Mouse (Mus musculus) liver, embryonic 15.5 days (tissue): ENCODE results near the gene Gfpt2. TPM values are rescaled to one million over a fixed set of nuclear protein-coding genes. Genes with fewer than 3 reads are reported as not detected.
A peak's percentile ranks its signal among the peaks of the same experiment; 100 is the strongest.

ENCODE experiments used
- ATAC-seq: fragments of 200-750 bp; cut with Nextera tagmentation; 2 replicates; pipeline ENCODE4 v1.8.0; 2017; ENCODE audit warnings: moderate number of reproducible peaks, mild to moderate bottlenecking, moderate library complexity; ENCODE audit not compliant: insufficient read depth
- H3K27ac ChIP-seq: fragments of 300-500 bp; sonication (generic); replicated peaks from 2 replicates; pipeline ENCODE4 v1.5.1; 2015; ENCODE audit warnings: mild to moderate bottlenecking, inconsistent platforms
- H3K27me3 ChIP-seq: fragments of 300-500 bp; sonication (generic); 2 replicates; pipeline ENCODE4 v1.6.1; 2015; ENCODE audit warnings: mild to moderate bottlenecking, inconsistent platforms
- H3K36me3 ChIP-seq: fragments of 300-500 bp; sonication (generic); replicated peaks from 2 replicates; pipeline ENCODE4 v1.6.1; 2015; ENCODE audit warnings: moderate library complexity, mild to moderate bottlenecking, inconsistent platforms
- H3K4me1 ChIP-seq: fragments of 300-500 bp; sonication (generic); replicated peaks from 2 replicates; pipeline ENCODE4 v1.6.1; 2015; ENCODE audit warnings: inconsistent platforms
- H3K4me2 ChIP-seq: fragments of 300-500 bp; sonication (generic); 2 replicates; pipeline ENCODE4 v1.6.1; 2015; ENCODE audit warnings: moderate library complexity, mild to moderate bottlenecking, inconsistent platforms
- H3K4me3 ChIP-seq: fragments of 300-500 bp; sonication (generic); replicated peaks from 2 replicates; pipeline ENCODE4 v1.5.1; 2015; ENCODE audit warnings: mild to moderate bottlenecking, inconsistent platforms
- H3K9ac ChIP-seq: fragments of 300-500 bp; sonication (generic); 2 replicates; pipeline ENCODE4 v1.6.1; 2015; ENCODE audit warnings: moderate library complexity, mild to moderate bottlenecking, inconsistent platforms
- H3K9me3 ChIP-seq: fragments of 300-500 bp; sonication (generic); replicated peaks from 2 replicates; pipeline ENCODE4 v1.6.1; 2016; ENCODE audit warnings: inconsistent platforms
- WGBS: fragments of 180-500 bp; shearing (Covaris S2); methylation state at CpG from one replicate; pipeline ENCODE4 v1.1.7; 2015; ENCODE audit warnings: mixed read lengths; ENCODE audit not compliant: insufficient replicate concordance; 5-methylcytosine and 5-hydroxymethylcytosine counted together
- polyA plus RNA-seq: library from polyadenylated mRNA; unstranded; fragments of >200 nt; fragmentation: Nextera tagmentation; extraction: Ambion mirVana; gene quantifications from 2 replicates; pipeline ENCODE4 v1.2.1, GENCODE M21; 2015

Gfpt2 gene
- polyA plus RNA-seq, 1 experiment from 2014 or later, result 0.74 TPM

GRCm38 (mm10) chr11:49855144-49855543 lies 61.2 kb downstream of the Gfpt2 start:
- Histone ChIP-seq H3K4me2 (no peak overlapping the region), H3K9me3 (no peaks in the 10 kb centered on the region), H3K27ac (no peak overlapping the region), H3K36me3 (peaks cover 10% of the 10 kb centered on the region), H3K4me3 (no peak overlapping the region), H3K9ac (no peak overlapping the region), H3K27me3 (no peaks in the 10 kb centered on the region), H3K4me1 (peaks cover 14% of the 10 kb centered on the region)
- 68% methylated on average over 5 of the region's 5 CpGs for WGBS
- no peak for ATAC-seq

DNA sequence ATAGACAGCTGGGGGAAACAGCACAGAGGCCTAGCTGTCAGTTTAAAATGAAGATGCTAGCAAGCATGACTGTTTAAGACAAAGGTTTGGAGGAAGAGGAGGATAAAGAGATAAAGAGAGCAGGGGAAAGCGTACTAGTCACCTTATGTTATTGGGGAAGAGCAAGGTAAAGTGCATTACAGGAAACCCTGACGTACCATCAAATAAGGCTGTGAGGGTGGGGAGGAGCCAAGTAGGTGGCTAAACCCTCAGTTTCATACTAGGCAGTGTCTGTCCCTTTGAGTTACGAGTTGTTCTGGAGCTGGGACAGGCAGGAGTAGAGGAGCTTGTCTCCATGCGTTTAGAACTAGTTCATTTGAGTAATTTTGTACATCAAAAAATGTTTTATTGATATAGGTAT lies 67.2 kb downstream of the Gfpt2 start:
- WGBS, result 57% methylated on average over 4 of the region's 4 CpGs
- no peaks in the 10 kb centered on the region for H3K27me3 ChIP-seq
- peaks cover 29% of the 10 kb centered on the region for H3K4me1 ChIP-seq
- no peak overlapping the region for H3K4me3 ChIP-seq
- no peak overlapping the region for H3K4me2 ChIP-seq
- ATAC-seq, result no peak
- H3K27ac ChIP-seq, result no peak overlapping the region
- peaks cover 7% of the 10 kb centered on the region; the same call in 1 of the 2 replicates for H3K36me3 ChIP-seq
- no peak overlapping the region for H3K9ac ChIP-seq
- no peaks in the 10 kb centered on the region for H3K9me3 ChIP-seq

DNA sequence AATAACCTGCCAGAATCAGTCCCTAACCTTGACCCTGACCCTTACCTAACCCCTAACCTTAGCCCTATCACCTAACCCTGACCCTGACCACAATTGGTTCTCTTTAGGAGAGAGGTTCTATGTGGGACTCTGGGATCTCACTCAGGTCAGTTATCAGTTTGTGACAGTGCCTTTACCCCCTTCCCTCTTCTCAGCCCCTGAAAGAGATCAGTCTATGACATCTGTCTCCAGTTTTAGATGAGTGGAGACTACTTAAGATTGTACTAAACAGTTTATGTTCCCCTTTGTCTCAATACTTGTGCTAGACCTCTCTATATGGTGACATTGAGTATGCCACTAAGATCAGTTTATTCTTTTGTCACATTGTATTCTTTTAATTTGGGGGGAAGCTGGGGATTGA lies 69.9 kb downstream of the Gfpt2 start:
- peak; percentile 61 for ATAC-seq
- H3K4me3 ChIP-seq, result no peak overlapping the region
- H3K9ac ChIP-seq, result no peak overlapping the region
- H3K36me3 ChIP-seq, result peaks cover 29% of the 10 kb centered on the region
- no peak overlapping the region for H3K4me2 ChIP-seq
- no peaks in the 10 kb centered on the region for H3K27me3 ChIP-seq
- peaks cover 24% of the 10 kb centered on the region for H3K4me1 ChIP-seq
- H3K27ac ChIP-seq, result no peak overlapping the region
- H3K9me3 ChIP-seq, result no peaks in the 10 kb centered on the region

DNA sequence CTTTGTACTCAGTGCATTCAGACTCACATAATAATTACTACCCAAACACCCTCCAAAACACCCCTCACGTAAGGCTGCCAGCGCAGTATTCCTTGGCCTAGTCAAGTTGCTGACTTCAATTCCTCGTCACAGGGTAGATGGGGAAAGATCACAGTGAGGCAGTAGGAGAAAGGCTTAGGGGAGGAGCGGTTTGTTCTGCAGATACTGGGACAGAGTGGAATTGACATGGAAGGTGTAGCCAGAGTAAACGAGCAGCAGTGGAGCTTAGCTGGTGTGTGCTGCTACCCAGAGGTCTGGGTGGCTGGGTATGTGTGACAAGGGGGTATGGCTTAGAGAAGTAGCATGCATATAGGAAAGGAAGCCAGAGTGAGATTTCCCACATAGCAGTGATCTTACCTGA lies 73.3 kb downstream of the Gfpt2 start:
- peaks cover 44% of the 10 kb centered on the region for H3K36me3 ChIP-seq
- H3K4me3 ChIP-seq, result no peak overlapping the region
- 72% methylated on average over 5 of the region's 5 CpGs for WGBS
- no peak overlapping the region for H3K4me2 ChIP-seq
- no peak for ATAC-seq
- H3K27ac ChIP-seq, result no peak overlapping the region
- H3K27me3 ChIP-seq, result no peaks in the 10 kb centered on the region
- H3K4me1 ChIP-seq, result peaks cover 15% of the 10 kb centered on the region
- H3K9me3 ChIP-seq, result no peaks in the 10 kb centered on the region
- H3K9ac ChIP-seq, result no peak overlapping the region

DNA sequence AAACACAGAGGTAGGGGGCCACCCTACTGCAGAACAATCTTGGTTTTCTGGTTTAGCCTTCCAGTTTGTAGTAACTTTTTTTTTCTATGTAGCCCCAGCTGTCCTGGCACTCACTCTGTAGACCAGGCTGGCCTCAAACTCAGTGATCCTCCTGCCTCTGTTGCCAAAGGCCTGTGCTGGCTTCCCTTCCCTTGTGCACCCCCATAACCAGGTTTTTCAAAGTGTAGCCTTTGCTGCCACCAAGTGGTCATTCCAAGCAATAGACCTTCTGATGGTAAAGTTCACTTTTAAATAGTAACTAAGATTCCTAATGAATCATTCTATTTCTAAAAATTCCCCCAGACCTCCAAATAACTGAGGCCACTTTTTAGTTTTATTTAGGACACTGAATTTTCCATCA lies 75.8 kb downstream of the Gfpt2 start:
- ATAC-seq, result peak; percentile 29; the same call in 1 of the 2 replicates
- Histone ChIP-seq H3K27me3 (no peaks in the 10 kb centered on the region), H3K9me3 (no peaks in the 10 kb centered on the region), H3K4me3 (no peak overlapping the region), H3K9ac (no peak overlapping the region), H3K27ac (no peak overlapping the region), H3K36me3 (peaks cover 64% of the 10 kb centered on the region), H3K4me1 (peaks cover 17% of the 10 kb centered on the region), H3K4me2 (no peak overlapping the region)

GRCm38 (mm10) chr11:49871914-49872313 lies 77.9 kb downstream of the Gfpt2 start:
- H3K36me3 ChIP-seq, result peaks cover 61% of the 10 kb centered on the region
- peaks cover 17% of the 10 kb centered on the region for H3K4me1 ChIP-seq
- no peaks in the 10 kb centered on the region for H3K9me3 ChIP-seq
- no peak overlapping the region for H3K27ac ChIP-seq
- WGBS, result 54% methylated on average over 6 of the region's 6 CpGs
- no peaks in the 10 kb centered on the region for H3K27me3 ChIP-seq
- H3K4me2 ChIP-seq, result no peak overlapping the region
- no peak overlapping the region for H3K4me3 ChIP-seq
- H3K9ac ChIP-seq, result no peak overlapping the region
- ATAC-seq, result no peak

DNA sequence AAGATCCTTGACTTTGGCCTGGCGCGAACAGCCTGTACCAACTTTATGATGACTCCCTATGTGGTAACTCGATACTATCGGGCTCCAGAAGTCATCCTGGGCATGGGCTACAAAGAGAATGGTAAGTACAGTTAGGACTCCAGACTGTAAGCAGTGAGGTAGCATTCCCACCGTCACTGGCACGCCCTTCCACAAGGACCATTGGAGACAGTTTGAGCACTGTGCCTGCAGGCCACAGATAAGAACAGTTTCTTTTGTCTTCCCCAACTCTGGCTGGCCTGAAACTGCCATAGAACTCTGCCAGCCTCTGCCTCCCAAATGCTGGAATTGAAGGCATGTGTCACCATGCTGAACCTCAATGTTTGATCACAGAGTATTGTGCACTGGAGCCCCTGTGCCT lies 78.8 kb downstream of the Gfpt2 start:
- no peak overlapping the region for H3K9ac ChIP-seq
- peak; percentile 80 for ATAC-seq
- H3K4me1 ChIP-seq, result peaks cover 17% of the 10 kb centered on the region
- no peak overlapping the region for H3K4me3 ChIP-seq
- peak overlapping the region; percentile 72 for H3K27ac ChIP-seq
- H3K4me2 ChIP-seq, result peak overlapping the region; percentile 29; the same call in 1 of the 2 replicates
- H3K27me3 ChIP-seq, result no peaks in the 10 kb centered on the region
- H3K9me3 ChIP-seq, result no peaks in the 10 kb centered on the region
- H3K36me3 ChIP-seq, result peaks cover 57% of the 10 kb centered on the region
- 34% methylated on average over 6 of the region's 6 CpGs for WGBS

- no peak overlapping the region for H3K4me3 ChIP-seq
- no peaks in the 10 kb centered on the region for H3K27me3 ChIP-seq
- WGBS, result 80% methylated on average over 8 of the region's 8 CpGs
- H3K27ac ChIP-seq, result no peak overlapping the region
- no peak overlapping the region for H3K9ac ChIP-seq
- H3K36me3 ChIP-seq, result peaks cover 55% of the 10 kb centered on the region
- peaks cover 12% of the 10 kb centered on the region for H3K4me1 ChIP-seq
- ATAC-seq, result no peak
- H3K4me2 ChIP-seq, result no peak overlapping the region
- no peaks in the 10 kb centered on the region for H3K9me3 ChIP-seq
Observed at GRCm38 (mm10) chr11:49876948-49877817, 83.2 kb downstream of the Gfpt2 start.

- Histone ChIP-seq H3K9me3 (no peaks in the 10 kb centered on the region), H3K4me2 (no peak overlapping the region), H3K4me1 (no peaks in the 10 kb centered on the region), H3K36me3 (peaks cover 46% of the 10 kb centered on the region), H3K4me3 (no peak overlapping the region), H3K27me3 (no peaks in the 10 kb centered on the region), H3K27ac (no peak overlapping the region), H3K9ac (no peak overlapping the region)
- no peak for ATAC-seq
- 72% methylated on average over 3 of the region's 3 CpGs for WGBS
Observed at GRCm38 (mm10) chr11:49879950-49880642, 86.1 kb downstream of the Gfpt2 start.

GRCm38 (mm10) chr11:49883394-49883793 lies 89.4 kb downstream of the Gfpt2 start:
- Histone ChIP-seq H3K4me2 (no peak overlapping the region), H3K36me3 (peaks cover 45% of the 10 kb centered on the region), H3K4me3 (no peak overlapping the region), H3K27ac (no peak overlapping the region), H3K27me3 (no peaks in the 10 kb centered on the region), H3K9ac (no peak overlapping the region), H3K4me1 (no peaks in the 10 kb centered on the region), H3K9me3 (no peaks in the 10 kb centered on the region)
- 78% methylated on average over 3 of the region's 3 CpGs for WGBS
- no peak for ATAC-seq
